Mouse (Mus musculus): ENCODE results near the gene Sox6.

DNA sequence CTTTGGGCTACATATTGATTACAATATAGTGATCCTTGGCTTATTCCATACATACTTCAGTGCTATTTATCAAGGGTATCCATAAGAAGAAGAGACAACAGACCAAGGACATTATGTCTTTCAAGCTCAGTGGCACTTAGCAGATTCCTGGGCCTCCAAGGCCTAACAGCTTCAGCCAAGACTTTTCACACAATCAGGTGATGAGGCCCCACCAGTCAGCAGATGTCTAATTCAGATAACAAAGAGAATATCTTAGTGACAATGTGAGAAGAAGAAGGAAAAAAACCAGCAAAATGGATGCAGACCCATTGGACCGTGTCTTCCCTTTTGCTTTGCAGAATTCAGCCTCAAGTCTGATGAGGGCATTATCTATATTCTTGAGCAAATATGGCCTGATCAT is 150.0 kb downstream of the Sox6 start:
- TF ChIP-seq CTCF (IDR thresholded peaks at IDR 0.05; ENCODE audit: low read depth, low read length) = no peak
- TF ChIP-seq GATA2 (IDR thresholded peaks at IDR 0.05; ENCODE audit: borderline replicate concordance, low read depth, low read length) = no peak

Measured in G1E (cell line).